ENCODE assay signal across 20 mouse cellular contexts in genomic region chr5:104011419-104011818, GRCm38 (mm10). TPM values are rescaled to one million over a fixed set of nuclear protein-coding genes. Genes with fewer than 3 reads are reported as not detected.
DNase-seq lines count a peak whose midpoint lies in the region; ATAC-seq and TF ChIP-seq lines count a peak whose summit lies in the region.
"Had no signal": no experiment of that assay in that cellular context is flagged by ENCODE, and none has a peak within 500 bp of the region (broad histone marks: within the 10 kb centered on the region; RNA-seq: fewer than 3 reads in every experiment).

No protein-coding gene starts in this region.

- TF ChIP-seq EP300 in stomach, postnatal 0 days (optimal IDR thresholded peaks at IDR 0.05) = no peak

- no peak overlapping the region for H3K4me3 ChIP-seq in lung, embryonic 14.5 days (ENCODE audit: low read depth, low read length)
- no peak overlapping the region for H3K4me3 ChIP-seq in stomach, embryonic 15.5 days (replicated peaks)
- no peak overlapping the region for H3K4me3 ChIP-seq in stomach, postnatal 0 days (ENCODE audit: low read depth, low read length)
- H3K4me3 ChIP-seq: embryonic facial prominence, embryonic 12.5 days; forebrain, embryonic 12.5 days; hindbrain, embryonic 13.5 days had no signal

- peak; percentile 62 for ATAC-seq in lung, embryonic 14.5 days (ENCODE audit: insufficient read depth)
- no peak for ATAC-seq in stomach, embryonic 15.5 days (ENCODE audit: insufficient read depth, low FRiP score, low read depth)
- ATAC-seq in stomach, postnatal 0 days (ENCODE audit: low FRiP score, low TSS enrichment) = no peak
- ATAC-seq: forebrain, embryonic 16.5 days; hindbrain, postnatal 0 days had no signal

- TF ChIP-seq CTCF in lung, embryonic 14.5 days (IDR thresholded peaks at IDR 0.05; ENCODE audit: low read depth) = no peak
- no peak for TF ChIP-seq CTCF in stomach, postnatal 0 days (IDR thresholded peaks at IDR 0.05; ENCODE audit: low read depth)

- no peak overlapping the region for H3K4me2 ChIP-seq in lung, embryonic 14.5 days
- H3K4me2 ChIP-seq in stomach, embryonic 15.5 days = no peak overlapping the region
- H3K4me2 ChIP-seq in stomach, postnatal 0 days (replicated peaks; ENCODE audit: low read depth) = no peak overlapping the region
- H3K4me2 ChIP-seq: embryonic facial prominence, embryonic 12.5 days; forebrain, embryonic 12.5 days; hindbrain, embryonic 13.5 days had no signal

- intact Hi-C loops in heart, postnatal 10 days (cut with DNase I) = no loop called here

- H3K27ac ChIP-seq in lung, embryonic 14.5 days (ENCODE audit: low read depth) = no peak overlapping the region; the same call in 1 of the 2 replicates
- peak overlapping the region; percentile 16; the same call in 1 of the 2 replicates for H3K27ac ChIP-seq in stomach, embryonic 15.5 days
- H3K27ac ChIP-seq in stomach, postnatal 0 days (replicated peaks) = no peak overlapping the region
- H3K27ac ChIP-seq: embryonic facial prominence, embryonic 12.5 days; forebrain, embryonic 12.5 days; hindbrain, embryonic 13.5 days; hindbrain, postnatal 0 days had no signal

- H3K9ac ChIP-seq in lung, embryonic 14.5 days = no peak overlapping the region
- H3K9ac ChIP-seq in stomach, embryonic 15.5 days = no peak overlapping the region
- no peak overlapping the region for H3K9ac ChIP-seq in stomach, postnatal 0 days (ENCODE audit: low read length)
- H3K9ac ChIP-seq: embryonic facial prominence, embryonic 12.5 days; forebrain, embryonic 12.5 days; hindbrain, embryonic 13.5 days had no signal

- H3K9me3 ChIP-seq in lung, embryonic 14.5 days (ENCODE audit: low read depth, low read length) = no peaks in the 10 kb centered on the region
- no peaks in the 10 kb centered on the region for H3K9me3 ChIP-seq in stomach, embryonic 15.5 days
- H3K9me3 ChIP-seq in stomach, postnatal 0 days (ENCODE audit: control insufficient read depth, low read length) = no peaks in the 10 kb centered on the region
- H3K9me3 ChIP-seq: embryonic facial prominence, embryonic 12.5 days; forebrain, embryonic 12.5 days; hindbrain, embryonic 13.5 days had no signal

- peak; percentile 2 for DNase-seq in heart, adult 11 months
- no peak for DNase-seq in heart, postnatal 10 days
- DNase-seq in lung, embryonic 14.5 days = peak; percentile 85
- DNase-seq in lung, postnatal 4 days = no peak
- DNase-seq in stomach, postnatal 0 days (ENCODE audit: low spot score) = no peak
- no peak for DNase-seq in neural tube, embryonic 10.5 days (ENCODE audit: extremely low spot score, low spot score)
- DNase-seq: adrenal gland, adult 2 months; adrenal gland, postnatal 25 days; cerebellum, adult 2 months; cerebellum, postnatal 10 days; embryo, embryonic 11 days; gastrocnemius, postnatal 14 days had no signal

- 0 out of 2 replicates have a peak, but pooled peaks cover 3% of the 10 kb centered on the region for H3K4me1 ChIP-seq in lung, embryonic 14.5 days (ENCODE audit: insufficient read depth)
- H3K4me1 ChIP-seq in stomach, embryonic 15.5 days = no peaks in the 10 kb centered on the region
- no peaks in the 10 kb centered on the region for H3K4me1 ChIP-seq in stomach, postnatal 0 days (replicated peaks; ENCODE audit: control insufficient read depth, insufficient read depth)
- H3K4me1 ChIP-seq: embryonic facial prominence, embryonic 12.5 days; forebrain, embryonic 12.5 days; hindbrain, embryonic 13.5 days had no signal

- 0 out of 2 replicates have a peak, but pooled peaks cover 7% of the 10 kb centered on the region for H3K36me3 ChIP-seq in lung, embryonic 14.5 days (ENCODE audit: insufficient read depth)
- no peaks in the 10 kb centered on the region; the same call in 1 of the 2 replicates for H3K36me3 ChIP-seq in stomach, embryonic 15.5 days
- peaks cover 4% of the 10 kb centered on the region; the same call in 1 of the 2 replicates for H3K36me3 ChIP-seq in stomach, postnatal 0 days (ENCODE audit: control insufficient read depth, insufficient read depth, low read length)
- H3K36me3 ChIP-seq: embryonic facial prominence, embryonic 12.5 days; forebrain, embryonic 12.5 days; hindbrain, embryonic 13.5 days had no signal

- H3K27me3 ChIP-seq in lung, embryonic 14.5 days (ENCODE audit: insufficient read depth, low read length) = no peaks in the 10 kb centered on the region
- H3K27me3 ChIP-seq in stomach, embryonic 15.5 days (replicated peaks) = no peaks in the 10 kb centered on the region
- H3K27me3 ChIP-seq in stomach, postnatal 0 days (ENCODE audit: control insufficient read depth, insufficient read depth, low read length) = no peaks in the 10 kb centered on the region
- H3K27me3 ChIP-seq: embryonic facial prominence, embryonic 12.5 days; forebrain, embryonic 12.5 days; hindbrain, embryonic 13.5 days had no signal

RNA-seq across cellular contexts. Expression of gene Hsd17b11, which starts 10.3 kb away (rescaled TPM):
- 10 to 100 TPM; 29.4 to 31.6 TPM for total RNA-seq in heart, postnatal 10 days (2021)
- polyA plus RNA-seq in lung, embryonic 14.5 days (2014; fragmentation: Nextera tagmentation; extraction: Ambion mirVana) = 4.2 and 4.4 TPM in 2 replicates
- polyA plus RNA-seq in stomach, embryonic 15.5 days (2015; fragmentation: Nextera tagmentation; extraction: Ambion mirVana) = 6.8 and 7.0 TPM in 2 replicates
- 19.1 and 20.9 TPM in 2 replicates for polyA plus RNA-seq in stomach, postnatal 0 days (2015; fragmentation: Nextera tagmentation; extraction: Ambion mirVana)

RNA-seq across cellular contexts. Expression of gene Hsd17b13, which starts 34.2 kb away (rescaled TPM):
- total RNA-seq in heart, postnatal 10 days (2021) = not detected
- 0.23 and 0.61 TPM in 2 replicates for polyA plus RNA-seq in lung, embryonic 14.5 days (2014; fragmentation: Nextera tagmentation; extraction: Ambion mirVana)
- polyA plus RNA-seq in stomach, embryonic 15.5 days (2015; fragmentation: Nextera tagmentation; extraction: Ambion mirVana) = 4.8 and 6.2 TPM in 2 replicates
- 3.2 and 3.4 TPM in 2 replicates for polyA plus RNA-seq in stomach, postnatal 0 days (2015; fragmentation: Nextera tagmentation; extraction: Ambion mirVana)
- total RNA-seq: adrenal gland, postnatal 25 days; gastrocnemius, postnatal 14 days; hematopoietic stem cell, adult 5-6 weeks; hindbrain, postnatal 0 days had no signal
- polyA plus RNA-seq: adrenal gland, adult 2 months; C2C12; cerebellum, adult 2 months; embryonic facial prominence, embryonic 12.5 days; forebrain, embryonic 12.5 days; forebrain, embryonic 16.5 days; hindbrain, embryonic 13.5 days; hindbrain, postnatal 0 days had no signal

RNA-seq across cellular contexts. Expression of gene Nudt9, which starts 34.7 kb away (rescaled TPM):
- 10 to 100 TPM; 45.8 to 46.6 TPM for total RNA-seq in heart, postnatal 10 days (2021)
- polyA plus RNA-seq in lung, embryonic 14.5 days (2014; fragmentation: Nextera tagmentation; extraction: Ambion mirVana) = 62.0 and 66.6 TPM in 2 replicates
- 62.8 and 64.6 TPM in 2 replicates for polyA plus RNA-seq in stomach, embryonic 15.5 days (2015; fragmentation: Nextera tagmentation; extraction: Ambion mirVana)
- polyA plus RNA-seq in stomach, postnatal 0 days (2015; fragmentation: Nextera tagmentation; extraction: Ambion mirVana) = 53.0 and 57.1 TPM in 2 replicates

Comparison
In these comparisons a context has a peak if more than half of its experiments do, and no peak if none do; other contexts are left out.
1. DNase-seq: peak in heart, adult 11 months (single experiment) and lung, embryonic 14.5 days (single experiment); none in heart, postnatal 10 days (0 of 2), lung, postnatal 4 days (0 of 2), stomach, postnatal 0 days (single experiment) and neural tube, embryonic 10.5 days (single experiment).